Mouse (Mus musculus) embryonic fibroblast, embryonic 13.5 days (primary cell): ENCODE data around the gene Gm21731.
"Not testable (repeated sequence)": the region's sequence is repeated elsewhere in the genome, so short reads cannot be mapped to it uniquely, and the experiment has no call there.

Experiments
- CTCF ChIP-seq: IDR thresholded peaks from 2 replicates; pipeline ENCODE4 v1.5.1; 2011; ENCODE audit warnings: mild to moderate bottlenecking, control low read depth, low read length, moderate library complexity, borderline replicate concordance; ENCODE audit not compliant: insufficient read depth
- POLR2A ChIP-seq: IDR thresholded peaks from 2 replicates; pipeline ENCODE4 v1.6.1; 2011; ENCODE audit warnings: low read depth, mild to moderate bottlenecking, control low read depth, low read length, moderate library complexity

- not testable (repeated sequence) for TF ChIP-seq CTCF, POLR2A
These were observed 38.9 kb downstream of the Gm21731 start for GRCm38 (mm10) chr13:120277837-120278236.
